Mouse (Mus musculus): ENCODE data around the gene Myh13. TPM values are rescaled to one million over a fixed set of nuclear protein-coding genes. Genes with fewer than 3 reads are reported as not detected.
A peak's percentile ranks its signal among the peaks of the same experiment; 100 is the strongest.

Myh13 gene
- polyA plus RNA-seq, 1 experiment from 2014 or later, result not detected

DNA sequence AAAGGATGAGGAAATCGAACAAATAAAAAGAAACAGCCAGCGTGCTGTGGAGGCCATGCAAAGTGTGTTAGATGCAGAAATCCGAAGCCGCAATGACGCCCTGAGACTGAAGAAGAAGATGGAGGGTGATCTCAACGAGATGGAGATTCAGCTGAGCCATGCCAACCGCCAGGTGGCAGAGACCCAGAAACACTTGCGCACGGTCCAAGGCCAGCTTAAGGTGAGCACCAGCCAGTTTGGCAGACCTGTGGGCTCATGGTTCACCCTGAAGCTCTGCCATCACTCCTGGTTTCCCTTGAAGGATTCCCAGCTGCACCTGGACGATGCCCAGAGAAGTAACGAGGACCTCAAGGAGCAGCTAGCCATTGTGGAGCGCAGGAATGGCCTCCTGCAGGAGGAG lies 43.1 kb downstream of the Myh13 start:
- Histone ChIP-seq H3K27ac (no peak overlapping the region), H3K9ac (no peak overlapping the region), H3K4me3 (no peak overlapping the region), H3K9me3 (replicated peaks) (no peaks in the 10 kb centered on the region), H3K4me2 (no peak overlapping the region), H3K27me3 (no peaks in the 10 kb centered on the region), H3K4me1 (peaks cover 5% of the 10 kb centered on the region; the same call in 1 of the 2 replicates), H3K36me3 (ENCODE audit: poor library complexity, severe bottlenecking) (no peaks in the 10 kb centered on the region)
- no peak for ATAC-seq
- 90% methylated on average over 12 of the region's 12 CpGs for WGBS

GRCm38 (mm10) chr11:67364986-67365721 lies 43.7 kb downstream of the Myh13 start:
- no peak overlapping the region for H3K9ac ChIP-seq
- H3K9me3 ChIP-seq (replicated peaks), result no peaks in the 10 kb centered on the region
- no peak for ATAC-seq
- no peak overlapping the region for H3K4me3 ChIP-seq
- no peaks in the 10 kb centered on the region for H3K27me3 ChIP-seq
- H3K36me3 ChIP-seq (ENCODE audit: poor library complexity, severe bottlenecking), result no peaks in the 10 kb centered on the region
- no peak overlapping the region for H3K27ac ChIP-seq
- H3K4me1 ChIP-seq, result peaks cover 5% of the 10 kb centered on the region; the same call in 1 of the 2 replicates
- 94% methylated on average over 14 of the region's 14 CpGs for WGBS
- no peak overlapping the region for H3K4me2 ChIP-seq

DNA sequence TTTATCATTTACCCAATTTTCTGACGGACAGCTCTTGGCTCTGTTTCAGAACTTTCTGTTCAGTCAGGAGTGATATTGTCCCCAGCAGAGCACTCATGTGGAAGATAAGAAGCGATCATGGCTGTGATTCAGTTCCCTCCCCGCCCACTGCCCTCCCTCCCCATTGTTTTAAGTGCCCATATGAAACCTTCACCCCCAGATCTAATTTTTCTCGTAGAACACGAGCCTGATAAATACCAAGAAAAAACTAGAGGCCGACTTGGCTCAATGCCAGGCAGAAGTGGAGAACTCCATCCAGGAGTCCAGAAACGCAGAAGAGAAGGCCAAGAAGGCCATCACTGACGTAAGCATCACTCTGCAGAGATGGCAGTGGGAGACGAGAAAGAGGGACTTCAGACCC lies 45.5 kb downstream of the Myh13 start:
- no peak overlapping the region for H3K4me2 ChIP-seq
- H3K9ac ChIP-seq, result no peak overlapping the region
- no peaks in the 10 kb centered on the region for H3K27me3 ChIP-seq
- H3K36me3 ChIP-seq (ENCODE audit: poor library complexity, severe bottlenecking), result no peaks in the 10 kb centered on the region
- H3K27ac ChIP-seq, result no peak overlapping the region
- WGBS, result 48% methylated on average over 9 of the region's 9 CpGs
- peaks cover 5% of the 10 kb centered on the region; the same call in 1 of the 2 replicates for H3K4me1 ChIP-seq
- no peak overlapping the region for H3K4me3 ChIP-seq
- no peak for ATAC-seq
- H3K9me3 ChIP-seq (replicated peaks), result no peaks in the 10 kb centered on the region

- H3K9me3 ChIP-seq (replicated peaks), result no peaks in the 10 kb centered on the region
- H3K4me2 ChIP-seq, result no peak overlapping the region
- no peak overlapping the region for H3K27ac ChIP-seq
- no peak; the same call in 1 of the 2 replicates for ATAC-seq
- no peak overlapping the region for H3K9ac ChIP-seq
- H3K4me1 ChIP-seq, result no peaks in the 10 kb centered on the region
- H3K27me3 ChIP-seq, result no peaks in the 10 kb centered on the region
- no peaks in the 10 kb centered on the region for H3K36me3 ChIP-seq (ENCODE audit: poor library complexity, severe bottlenecking)
- no peak overlapping the region for H3K4me3 ChIP-seq
- WGBS, result 63% methylated on average over 2 of the region's 2 CpGs
These were observed 51.9 kb downstream of the Myh13 start for GRCm38 (mm10) chr11:67373333-67373732.

DNA sequence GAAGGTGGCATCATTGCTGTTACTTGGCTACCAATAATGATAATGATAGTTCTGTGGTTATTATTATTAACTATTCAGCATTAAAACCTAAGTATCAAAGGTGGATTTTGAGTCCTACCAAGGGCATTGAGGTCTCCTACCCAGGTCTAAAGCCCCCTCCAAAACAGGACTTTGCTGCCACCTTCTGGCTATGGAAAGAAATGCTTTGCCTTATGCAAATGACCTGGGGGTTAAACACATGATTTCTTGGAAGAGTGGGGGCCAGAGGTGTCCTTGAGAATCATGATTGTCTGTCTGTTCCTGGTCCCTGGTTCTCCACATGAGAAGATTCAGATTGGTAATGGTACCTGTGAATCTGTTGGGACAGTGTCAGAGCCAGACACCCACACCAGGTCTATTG lies 54.9 kb downstream of the Myh13 start:
- Histone ChIP-seq H3K27me3 (no peaks in the 10 kb centered on the region), H3K4me3 (no peak overlapping the region), H3K9me3 (replicated peaks) (no peaks in the 10 kb centered on the region), H3K9ac (no peak overlapping the region), H3K27ac (no peak overlapping the region), H3K36me3 (ENCODE audit: poor library complexity, severe bottlenecking) (no peaks in the 10 kb centered on the region), H3K4me1 (peaks cover 12% of the 10 kb centered on the region), H3K4me2 (no peak overlapping the region)
- ATAC-seq, result no peak

DNA sequence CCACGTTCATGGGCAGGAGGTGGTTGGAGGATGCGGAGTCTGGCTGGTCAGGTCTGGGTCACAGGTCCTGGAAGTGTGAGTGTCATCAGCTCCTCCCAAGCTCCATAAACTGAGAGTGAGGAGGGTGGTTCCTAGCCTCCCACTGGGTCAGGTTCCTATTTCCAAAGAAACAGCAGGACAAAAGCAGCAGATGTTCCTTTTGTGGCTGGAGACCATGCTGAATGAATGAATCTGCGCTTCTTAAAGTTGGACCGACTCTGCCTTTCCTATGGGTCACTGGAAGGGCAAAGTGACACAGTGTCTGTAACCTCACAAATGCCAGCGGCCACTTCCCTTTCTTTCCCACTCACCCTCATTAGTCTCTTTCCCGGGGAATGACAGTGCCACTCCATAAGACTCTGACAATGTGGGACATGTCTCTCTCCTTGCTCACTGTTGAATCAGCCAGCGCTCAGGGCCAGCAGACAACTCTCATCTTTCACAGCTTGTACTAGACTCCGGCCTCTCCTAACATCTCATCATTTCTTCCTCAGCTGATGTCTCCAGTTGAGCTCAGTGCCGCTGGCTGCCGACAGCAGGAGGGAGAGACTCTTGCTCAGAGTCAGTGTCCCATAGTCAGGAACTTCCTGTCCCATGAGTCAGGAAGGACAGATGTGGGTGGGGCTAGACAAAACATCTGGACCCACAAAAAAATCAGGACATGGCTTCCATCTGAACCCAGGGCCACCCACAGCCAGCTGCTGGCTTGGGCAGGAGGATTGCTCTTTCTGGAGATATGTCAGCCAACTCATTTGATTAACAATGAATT lies 58.4 kb downstream of the Myh13 start:
- Histone ChIP-seq H3K9ac (no peak overlapping the region), H3K9me3 (replicated peaks) (no peaks in the 10 kb centered on the region), H3K4me3 (no peak overlapping the region), H3K36me3 (ENCODE audit: poor library complexity, severe bottlenecking) (no peaks in the 10 kb centered on the region), H3K4me2 (no peak overlapping the region), H3K27ac (no peak overlapping the region), H3K4me1 (peaks cover 12% of the 10 kb centered on the region), H3K27me3 (no peaks in the 10 kb centered on the region)
- no peak for ATAC-seq
- WGBS, result 26% methylated on average over 10 of the region's 10 CpGs

- Histone ChIP-seq H3K4me2 (no peak overlapping the region), H3K27ac (no peak overlapping the region), H3K4me1 (peaks cover 15% of the 10 kb centered on the region), H3K36me3 (ENCODE audit: poor library complexity, severe bottlenecking) (no peaks in the 10 kb centered on the region), H3K4me3 (no peak overlapping the region), H3K27me3 (no peaks in the 10 kb centered on the region), H3K9ac (no peak overlapping the region), H3K9me3 (replicated peaks) (no peaks in the 10 kb centered on the region)
- WGBS, result 77% methylated on average over 4 of the region's 4 CpGs
- no peak for ATAC-seq
These were observed 60.4 kb downstream of the Myh13 start for GRCm38 (mm10) chr11:67381833-67382232.

DNA sequence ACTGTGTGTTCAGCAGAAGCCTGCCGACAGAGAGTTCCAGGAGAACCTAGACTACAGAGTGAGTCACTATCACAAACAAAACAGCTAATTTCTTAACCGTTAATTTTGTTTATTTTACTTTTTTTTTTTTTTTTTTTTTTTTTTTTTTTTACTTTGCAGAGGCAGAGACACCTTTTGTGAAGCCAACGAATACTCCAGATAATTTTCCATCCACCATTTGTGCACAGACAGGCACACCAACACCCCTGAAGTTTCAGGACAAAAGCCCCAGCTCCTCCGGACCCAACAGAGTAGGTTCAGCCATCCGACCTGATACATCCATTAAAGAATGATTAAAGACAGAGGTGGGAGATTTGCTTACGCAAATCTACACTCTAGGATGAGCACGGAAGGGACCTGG lies 63.2 kb downstream of the Myh13 start:
- no peak overlapping the region for H3K4me2 ChIP-seq
- no peaks in the 10 kb centered on the region for H3K27me3 ChIP-seq
- 95% methylated on average over 7 of the region's 7 CpGs for WGBS
- ATAC-seq, result no peak
- no peak overlapping the region for H3K4me3 ChIP-seq
- H3K9me3 ChIP-seq (replicated peaks), result no peaks in the 10 kb centered on the region
- H3K27ac ChIP-seq, result no peak overlapping the region
- H3K4me1 ChIP-seq, result peaks cover 15% of the 10 kb centered on the region
- H3K9ac ChIP-seq, result no peak overlapping the region
- H3K36me3 ChIP-seq (ENCODE audit: poor library complexity, severe bottlenecking), result no peaks in the 10 kb centered on the region

- Histone ChIP-seq H3K36me3 (ENCODE audit: poor library complexity, severe bottlenecking) (no peaks in the 10 kb centered on the region), H3K4me3 (no peak overlapping the region), H3K4me2 (no peak overlapping the region), H3K9ac (no peak overlapping the region), H3K4me1 (peaks cover 7% of the 10 kb centered on the region), H3K9me3 (replicated peaks) (no peaks in the 10 kb centered on the region), H3K27me3 (no peaks in the 10 kb centered on the region), H3K27ac (no peak overlapping the region)
- ATAC-seq, result peak; percentile 55; the same call in 1 of the 2 replicates
- 24% methylated on average over 8 of the region's 8 CpGs for WGBS
These were observed 65.5 kb downstream of the Myh13 start for GRCm38 (mm10) chr11:67386815-67387415.

DNA sequence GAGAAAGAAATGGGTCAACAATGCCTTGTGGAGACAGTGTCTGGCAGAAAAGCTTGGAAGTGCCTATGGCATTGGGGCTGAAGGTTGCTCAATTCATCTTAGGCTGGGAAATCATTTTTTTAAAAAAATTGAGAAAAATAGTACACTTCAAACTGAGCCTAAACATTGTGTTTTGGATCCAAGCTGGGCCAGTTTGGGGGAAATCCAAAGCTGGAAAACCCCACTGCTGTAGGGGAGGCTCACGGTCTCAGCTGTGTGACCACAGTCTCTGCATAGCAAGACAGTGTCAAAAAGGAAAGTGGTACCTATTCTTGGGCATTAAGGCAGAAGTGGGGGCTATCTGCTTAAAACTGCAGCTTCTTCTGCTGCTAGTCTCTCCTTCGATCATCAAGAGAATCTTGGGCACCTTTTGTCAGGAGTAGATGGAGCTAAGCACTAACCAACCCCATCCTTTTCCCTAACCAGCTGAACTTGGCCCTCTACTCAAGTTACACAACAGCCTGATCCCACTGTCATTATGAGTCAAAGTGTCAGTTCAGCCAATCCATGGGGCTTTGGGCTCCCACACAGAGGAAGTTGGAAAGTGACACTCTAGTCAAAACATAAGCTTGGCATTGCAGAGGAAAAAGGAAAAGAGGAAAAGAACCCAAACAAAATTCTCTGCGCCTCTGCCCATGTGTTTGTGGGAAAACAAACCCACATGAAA lies 69.4 kb downstream of the Myh13 start:
- Histone ChIP-seq H3K4me1 (peaks cover 7% of the 10 kb centered on the region), H3K27ac (no peak overlapping the region), H3K9me3 (replicated peaks) (no peaks in the 10 kb centered on the region), H3K4me2 (no peak overlapping the region), H3K9ac (no peak overlapping the region), H3K4me3 (no peak overlapping the region), H3K36me3 (ENCODE audit: poor library complexity, severe bottlenecking) (no peaks in the 10 kb centered on the region), H3K27me3 (no peaks in the 10 kb centered on the region)
- ATAC-seq, result no peak
- WGBS, result 87% methylated on average over 3 of the region's 3 CpGs

- Histone ChIP-seq H3K27ac (no peak overlapping the region), H3K4me1 (no peaks in the 10 kb centered on the region), H3K36me3 (ENCODE audit: poor library complexity, severe bottlenecking) (no peaks in the 10 kb centered on the region), H3K27me3 (no peaks in the 10 kb centered on the region), H3K4me3 (no peak overlapping the region), H3K9ac (no peak overlapping the region), H3K4me2 (no peak overlapping the region), H3K9me3 (replicated peaks) (no peaks in the 10 kb centered on the region)
- WGBS, result 79% methylated on average over 3 of the region's 3 CpGs
- no peak for ATAC-seq
These were observed 70.9 kb downstream of the Myh13 start for GRCm38 (mm10) chr11:67392369-67392768.

GRCm38 (mm10) chr11:67400956-67401355 lies 79.5 kb downstream of the Myh13 start:
- no peak overlapping the region for H3K4me2 ChIP-seq
- no peaks in the 10 kb centered on the region for H3K27me3 ChIP-seq
- H3K4me3 ChIP-seq, result no peak overlapping the region
- no peak overlapping the region for H3K27ac ChIP-seq
- H3K4me1 ChIP-seq, result no peaks in the 10 kb centered on the region
- no peak overlapping the region for H3K9ac ChIP-seq
- no peak for ATAC-seq
- H3K9me3 ChIP-seq (replicated peaks), result no peaks in the 10 kb centered on the region
- 93% methylated on average over 5 of the region's 5 CpGs for WGBS
- H3K36me3 ChIP-seq (ENCODE audit: poor library complexity, severe bottlenecking), result no peaks in the 10 kb centered on the region

Measured in forebrain, embryonic 13.5 days (tissue).